Mouse (Mus musculus): Measurements from ENCODE around the gene Emb.

Gene Emb

DNA sequence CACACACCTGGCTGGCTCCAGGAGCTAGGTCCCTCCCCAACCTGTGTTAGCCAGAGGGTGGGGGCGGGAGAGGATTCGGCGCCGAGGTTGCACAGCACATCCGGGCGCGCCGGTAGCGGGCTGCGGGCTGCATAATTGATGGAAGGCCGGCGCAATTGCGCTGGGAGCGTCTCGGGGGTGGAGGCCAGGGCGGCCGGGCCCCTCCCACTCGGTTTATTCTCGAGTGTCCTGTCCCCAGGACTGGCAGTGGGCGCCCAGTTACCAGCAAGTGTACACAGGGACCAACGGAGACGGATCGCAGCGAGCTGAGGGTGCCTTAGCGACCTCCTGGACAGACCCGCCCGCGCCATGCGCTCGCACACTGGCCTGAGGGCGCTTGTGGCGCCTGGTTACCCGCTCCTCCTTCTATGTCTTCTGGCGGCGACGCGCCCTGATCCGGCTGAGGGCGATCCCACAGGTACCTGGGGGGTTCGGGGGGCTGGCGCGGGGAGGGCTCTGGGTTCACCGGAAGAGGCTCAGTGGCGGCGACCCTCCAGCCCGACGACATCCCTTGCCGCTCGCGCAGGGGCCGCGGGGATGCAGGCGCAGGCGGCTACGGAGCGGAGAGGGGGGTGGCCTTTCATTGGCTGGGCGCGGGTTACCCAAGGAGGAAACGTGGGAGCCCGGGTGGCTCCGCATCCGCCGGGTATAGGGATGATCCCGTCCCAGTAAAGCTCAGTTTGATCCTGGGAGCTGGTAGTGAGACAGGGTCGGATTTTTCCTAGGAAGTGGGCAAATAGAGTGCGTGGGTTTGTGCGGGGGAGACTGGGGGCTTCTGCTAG lies 12.4 kb downstream of the Emb start, which contains the start of gene Gm17509:
Gm17509 (minus strand) TSS at position 575 of the 821 bp plus-strand sequence.
- no peak for DNase-seq (ENCODE audit: low read depth)

DNA sequence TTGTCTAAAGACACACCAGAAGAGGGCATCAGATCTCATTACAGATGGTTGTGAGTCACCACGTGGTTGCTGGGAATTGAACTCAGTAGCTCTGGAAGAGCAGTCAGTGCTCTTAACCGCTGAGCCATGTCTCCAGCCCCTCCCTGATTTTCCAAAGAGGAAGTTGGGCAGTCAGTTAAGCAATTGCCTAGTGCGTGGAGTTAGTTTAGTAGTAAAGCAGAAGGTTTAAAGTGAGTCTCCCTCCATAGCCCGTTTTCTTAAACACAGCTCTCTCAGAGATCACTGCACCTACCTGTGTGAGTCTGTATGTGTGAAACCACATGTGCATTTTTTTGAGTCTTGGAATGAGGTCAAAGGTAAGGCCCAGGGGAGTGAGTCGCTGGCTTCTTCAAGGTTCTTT lies 14.8 kb downstream of the Emb start:
- DNase-seq (ENCODE audit: low read depth), result no peak

DNA sequence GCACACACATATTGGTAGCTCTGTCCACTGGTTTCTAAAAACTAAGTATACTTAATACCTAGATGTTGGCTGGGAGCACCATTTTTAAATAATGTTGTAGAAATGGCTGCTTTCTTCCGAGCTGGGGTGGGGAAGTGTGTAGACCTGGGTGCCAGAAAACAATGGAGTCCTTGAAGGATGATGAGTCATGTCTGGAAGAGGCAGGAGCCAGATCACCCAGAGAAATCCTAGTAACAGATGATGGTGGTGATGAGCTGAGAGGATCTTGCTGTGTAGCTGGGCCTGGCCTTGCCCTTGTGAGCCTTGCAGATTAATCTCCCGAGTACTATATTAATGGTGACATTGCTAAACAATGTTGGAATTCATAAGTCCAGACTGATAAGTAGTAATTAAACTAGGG lies 16.6 kb downstream of the Emb start:
- DNase-seq (ENCODE audit: low read depth), result no peak

DNA sequence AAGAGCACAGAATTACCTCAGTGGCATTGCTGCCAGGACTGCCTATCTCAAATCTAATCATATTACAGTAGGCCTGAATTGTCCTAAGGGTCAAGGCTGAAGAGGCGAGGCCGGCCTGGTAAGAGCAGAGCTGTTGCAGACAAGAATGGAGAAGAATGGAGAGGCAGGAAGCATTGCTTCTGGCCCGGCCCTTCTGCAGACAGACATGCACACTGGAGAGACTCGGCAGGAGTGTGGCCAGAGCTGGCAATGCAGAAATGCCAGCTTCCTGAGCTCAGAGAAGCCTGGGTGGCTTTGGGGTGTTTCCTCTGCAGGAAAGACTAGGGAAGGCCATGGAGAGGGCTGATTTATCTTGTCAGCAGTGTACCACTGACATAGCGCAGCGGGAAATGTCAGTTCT lies 17.2 kb downstream of the Emb start:
- no peak for DNase-seq (ENCODE audit: low read depth)

DNA sequence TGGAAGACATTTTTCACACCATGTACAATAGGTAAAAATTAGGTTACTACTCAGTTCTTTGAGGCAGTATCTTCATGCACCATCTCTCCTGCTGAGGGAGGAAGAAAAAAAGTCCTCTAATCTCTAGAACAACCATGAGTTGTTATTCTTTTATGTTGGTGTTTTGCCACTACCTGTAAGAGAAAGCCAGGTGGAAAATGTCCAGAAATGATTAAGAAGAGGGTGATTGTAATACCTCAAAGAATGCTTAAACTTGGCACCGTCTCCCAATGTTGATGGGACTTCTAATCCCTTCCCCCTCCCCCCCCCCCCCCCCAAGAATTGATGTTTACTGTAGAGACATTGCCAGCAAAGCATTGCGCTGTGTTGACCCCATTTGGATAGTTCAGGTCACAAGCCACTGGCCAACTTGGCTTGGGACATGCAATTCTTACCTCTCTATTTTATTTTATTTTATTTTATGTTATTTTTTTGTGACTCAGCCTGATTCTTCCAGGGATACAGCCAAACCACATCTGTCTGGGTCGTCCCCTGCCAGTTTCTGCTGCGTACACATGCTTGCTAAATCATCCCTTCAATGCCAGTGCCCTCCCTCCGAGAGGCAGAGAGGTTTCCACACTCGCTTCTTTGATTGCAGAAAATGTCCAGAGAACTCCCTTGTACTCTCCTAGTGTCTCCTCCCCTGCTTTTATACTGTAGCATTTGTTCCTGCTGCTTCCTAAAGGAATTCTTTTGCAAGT lies 22.2 kb downstream of the Emb start:
- no peak for DNase-seq (ENCODE audit: low read depth)

DNA sequence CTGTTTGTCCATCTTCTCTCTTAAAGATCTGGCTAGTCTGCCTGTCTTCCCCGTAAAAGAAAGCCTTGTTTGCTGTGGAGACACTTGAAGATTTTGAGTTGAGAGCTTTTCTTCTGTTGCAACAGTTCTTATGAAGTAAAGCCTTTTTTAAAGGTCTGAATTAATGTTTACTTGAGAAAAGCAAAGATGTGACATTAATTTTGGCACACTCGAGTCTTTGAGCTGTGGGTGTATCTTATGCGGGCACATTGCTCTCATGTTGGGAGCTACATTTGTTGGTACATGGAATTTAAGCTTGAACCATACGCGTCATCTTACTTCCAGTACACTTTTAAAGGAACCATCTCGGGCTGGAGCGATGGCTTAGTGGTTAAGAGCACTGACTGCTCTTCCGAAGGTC lies 25.5 kb downstream of the Emb start:
- no peak for DNase-seq (ENCODE audit: low read depth)

DNA sequence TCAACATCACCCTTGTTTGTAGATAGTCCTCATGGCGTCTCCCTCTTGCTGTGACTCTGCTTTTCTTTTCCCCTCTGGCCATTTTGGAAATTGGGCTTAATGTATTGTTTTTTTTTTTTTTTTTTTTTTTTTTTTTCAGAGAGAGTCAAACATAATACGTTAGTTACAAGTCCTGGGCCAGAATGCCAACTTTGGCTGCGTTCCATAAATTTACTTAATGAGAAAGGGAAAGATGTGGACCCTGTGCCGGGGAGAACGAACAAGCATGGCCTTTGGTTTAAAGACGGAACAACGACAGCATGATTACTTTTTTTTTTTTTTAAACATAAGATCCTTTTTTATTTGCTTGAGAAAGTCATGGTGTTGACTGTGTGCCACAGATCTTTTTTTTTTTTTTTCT lies 26.1 kb downstream of the Emb start:
- DNase-seq (ENCODE audit: low read depth), result no peak

DNA sequence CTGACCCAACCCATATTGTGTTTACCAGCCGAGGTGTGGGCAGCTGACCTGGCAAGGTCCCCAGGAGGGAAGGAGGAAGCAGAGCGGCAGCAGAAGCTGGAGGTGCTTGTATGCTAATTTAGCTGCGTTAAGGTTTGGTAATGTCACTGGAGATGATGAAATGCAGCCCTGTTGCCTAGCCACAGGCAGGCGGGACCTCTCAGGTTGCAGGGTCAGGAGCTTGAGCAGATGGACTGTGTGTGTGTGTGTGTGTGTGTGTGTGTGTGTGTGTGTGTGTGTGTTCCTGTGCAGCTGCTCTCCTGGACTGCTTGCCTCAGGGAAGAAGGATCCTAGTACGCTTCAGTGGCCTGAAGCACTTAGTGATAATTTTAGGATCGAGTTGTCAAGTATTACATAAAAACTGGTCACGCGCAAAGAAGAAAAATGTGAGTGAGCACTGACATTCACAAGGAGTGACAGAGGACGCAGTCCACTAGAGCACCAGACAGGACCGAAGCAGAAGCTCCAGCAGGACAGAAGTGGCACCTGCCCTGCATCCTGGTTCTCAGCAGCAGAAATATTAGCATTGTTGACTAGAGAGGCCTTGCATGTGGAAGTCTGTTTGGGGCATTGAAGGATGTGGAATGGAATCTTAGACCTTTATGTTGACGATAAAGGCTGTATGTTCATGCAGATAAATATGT lies 27.3 kb downstream of the Emb start:
- DNase-seq (ENCODE audit: low read depth), result no peak

DNA sequence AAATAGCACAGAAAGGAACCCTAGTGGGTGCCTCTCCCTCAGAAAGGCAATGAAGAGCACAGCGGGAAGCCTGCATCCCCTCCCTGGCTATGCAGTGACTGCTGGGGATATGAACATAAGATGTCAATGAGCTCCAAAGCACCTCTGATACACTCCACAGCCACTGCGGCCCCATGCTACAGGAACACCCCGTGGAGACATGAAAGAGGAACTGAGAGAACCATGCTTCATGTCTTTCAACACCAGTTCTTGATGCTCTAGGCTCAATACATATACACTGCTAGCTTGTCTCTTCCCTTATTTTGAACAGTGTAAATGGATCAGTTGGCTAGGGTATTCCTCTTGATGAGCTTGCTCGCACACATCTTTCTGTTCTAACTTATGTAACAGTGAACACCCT lies 28.8 kb downstream of the Emb start:
- no peak for DNase-seq (ENCODE audit: low read depth)

DNA sequence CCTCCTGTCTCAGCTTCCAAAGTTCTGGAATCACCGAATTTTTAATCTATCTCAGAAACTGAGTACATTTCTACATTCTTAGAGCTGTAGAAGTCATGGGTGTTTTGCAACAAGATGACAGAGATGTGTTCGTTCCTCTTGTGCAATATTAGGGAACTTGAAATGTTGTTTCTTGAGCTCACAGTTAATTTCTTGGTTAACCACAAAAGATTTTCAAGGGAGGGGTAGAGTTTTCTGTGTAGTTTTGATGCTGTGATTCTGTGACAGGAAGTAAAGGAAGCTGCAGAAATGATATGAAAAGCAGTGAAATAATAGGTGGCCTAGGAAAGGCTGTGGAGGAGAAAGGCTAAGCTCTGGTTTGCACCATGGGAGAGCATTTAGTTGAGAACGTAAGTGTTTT lies 33.7 kb downstream of the Emb start:
- DNase-seq (ENCODE audit: low read depth), result no peak

DNA sequence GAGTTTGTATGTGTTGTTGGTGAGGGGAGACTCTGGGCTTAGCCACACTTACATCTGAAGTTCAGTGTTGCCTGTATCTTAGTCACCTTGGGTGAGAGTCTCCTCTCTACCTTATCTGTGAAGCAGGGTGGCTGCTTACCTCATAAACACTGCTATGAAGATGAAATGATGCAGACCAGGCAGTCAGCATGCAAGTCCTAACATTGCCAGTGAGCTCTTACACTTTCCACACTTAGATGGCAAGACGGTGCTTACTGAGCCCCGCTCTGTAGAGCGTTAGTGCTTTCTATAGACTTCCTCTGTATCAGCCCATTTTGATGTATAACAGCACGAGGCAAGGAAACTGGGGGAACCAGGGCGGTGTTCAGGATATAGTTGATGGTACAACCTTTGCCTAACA lies 34.3 kb downstream of the Emb start:
- no peak for DNase-seq (ENCODE audit: low read depth)

DNA sequence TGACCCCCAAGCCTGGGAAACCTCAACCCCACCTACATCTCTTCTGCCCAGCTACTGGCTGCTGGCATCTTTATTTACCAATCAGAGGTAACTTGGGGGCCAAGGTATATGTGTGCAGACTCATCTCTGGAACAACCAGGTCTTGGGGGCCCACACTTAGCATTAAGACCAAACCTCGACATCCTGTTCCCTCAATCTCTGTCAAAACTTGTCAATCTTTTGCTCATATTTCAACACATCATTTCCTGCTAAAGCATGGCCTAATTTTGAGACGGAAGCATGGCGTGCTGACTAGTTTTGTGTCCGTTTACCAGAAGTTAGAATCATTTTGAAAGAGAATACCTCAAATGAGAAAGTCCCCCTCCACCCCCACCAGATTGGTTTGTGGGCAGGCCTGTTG lies 52.4 kb downstream of the Emb start:
- no peak for DNase-seq (ENCODE audit: low read depth)

DNA sequence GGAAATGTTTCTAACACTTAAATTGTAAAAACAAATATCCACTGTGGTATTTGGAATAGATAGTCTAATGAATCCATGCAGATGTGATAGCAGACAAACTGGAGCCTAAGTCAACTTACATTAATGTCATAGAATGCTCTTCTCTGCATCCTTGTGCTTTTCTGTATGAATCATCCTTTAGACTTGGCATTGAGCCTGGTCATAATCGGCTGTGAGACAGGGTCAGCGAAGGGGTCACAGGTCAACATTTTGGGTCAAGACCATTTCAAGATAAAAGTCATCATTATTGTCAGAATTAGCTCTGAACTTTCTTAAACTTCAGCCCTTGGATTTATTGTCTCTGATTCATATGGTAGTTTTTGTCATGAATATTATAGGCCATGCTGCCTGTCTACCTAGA lies 57.8 kb downstream of the Emb start:
- DNase-seq (ENCODE audit: low read depth), result no peak

DNA sequence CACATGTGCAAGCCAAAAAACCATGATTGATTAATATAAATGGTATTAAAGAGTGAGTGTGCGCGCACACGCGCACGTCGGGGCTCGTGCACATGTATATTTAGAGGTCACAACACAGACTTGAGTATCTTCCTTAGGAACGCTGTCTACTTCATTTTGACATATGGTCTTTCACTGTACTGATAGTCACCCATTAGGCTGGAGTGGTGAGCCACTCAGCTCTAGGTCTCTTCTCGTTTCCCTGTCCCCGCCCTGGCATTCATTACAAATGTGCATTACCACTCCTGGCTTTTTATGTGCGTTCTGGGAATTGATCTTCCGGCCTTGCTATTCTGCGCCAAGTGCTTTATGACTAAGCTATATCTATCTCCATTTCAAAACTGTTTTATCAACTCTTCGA lies 59.6 kb downstream of the Emb start:
- no peak for DNase-seq (ENCODE audit: low read depth)

DNA sequence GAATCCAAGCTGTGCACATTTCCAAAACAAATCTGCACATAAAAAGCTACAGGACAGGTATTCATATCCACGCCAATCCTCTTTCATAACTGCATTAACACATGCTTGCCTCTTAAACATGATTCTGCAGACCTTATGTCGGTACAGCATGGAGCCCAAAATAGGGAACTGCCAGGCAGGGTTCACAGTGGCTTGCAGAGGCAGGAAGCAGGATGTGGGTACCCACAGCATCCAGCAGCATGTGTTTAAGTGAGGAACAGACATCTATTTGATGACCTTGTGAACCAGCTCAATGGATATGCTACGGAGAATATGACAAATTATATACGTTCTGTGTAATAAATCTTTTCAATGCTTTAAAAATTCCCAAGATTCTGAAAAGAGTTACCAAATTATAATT lies 75.7 kb downstream of the Emb start:
- no peak for DNase-seq (ENCODE audit: low read depth)

DNA sequence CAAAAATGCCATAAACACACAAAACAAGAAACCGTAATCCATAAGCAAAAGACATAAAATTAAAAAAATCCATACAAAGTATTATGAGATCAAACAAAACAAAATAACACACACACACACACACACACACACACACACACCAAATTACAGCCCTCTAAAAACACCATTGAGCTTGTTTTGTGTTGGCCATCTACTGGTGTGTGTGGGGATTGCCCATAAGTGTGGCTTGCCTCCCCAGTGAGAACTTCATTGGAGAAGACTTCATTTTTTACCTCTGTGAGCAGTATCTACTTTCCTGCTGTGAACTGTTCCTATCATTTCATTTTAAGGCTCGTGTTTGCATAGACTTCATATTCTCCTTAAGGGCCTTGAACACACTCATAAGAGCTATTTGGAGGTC lies 78.6 kb downstream of the Emb start:
- DNase-seq (ENCODE audit: low read depth), result no peak

DNA sequence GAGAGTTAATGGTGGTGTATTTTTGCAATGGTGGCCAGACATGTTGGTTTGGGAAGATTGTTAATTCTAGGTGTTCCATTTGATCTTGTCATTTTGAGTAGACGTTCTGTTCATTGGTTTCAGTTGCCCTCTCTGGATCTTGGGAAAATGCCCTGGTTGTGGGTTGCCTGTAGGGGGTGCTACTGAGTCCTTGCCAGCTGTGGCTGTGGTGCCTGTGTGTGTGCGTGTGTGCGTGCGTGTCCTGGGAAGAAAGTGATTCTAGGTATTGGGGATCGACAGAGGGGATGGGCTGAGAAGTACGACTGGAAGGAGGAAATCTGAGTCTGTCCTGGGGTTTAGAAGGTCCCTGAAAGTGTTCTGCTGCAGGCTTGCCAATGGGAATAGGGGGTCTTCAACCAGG lies 79.1 kb downstream of the Emb start:
- DNase-seq (ENCODE audit: low read depth), result no peak

DNA sequence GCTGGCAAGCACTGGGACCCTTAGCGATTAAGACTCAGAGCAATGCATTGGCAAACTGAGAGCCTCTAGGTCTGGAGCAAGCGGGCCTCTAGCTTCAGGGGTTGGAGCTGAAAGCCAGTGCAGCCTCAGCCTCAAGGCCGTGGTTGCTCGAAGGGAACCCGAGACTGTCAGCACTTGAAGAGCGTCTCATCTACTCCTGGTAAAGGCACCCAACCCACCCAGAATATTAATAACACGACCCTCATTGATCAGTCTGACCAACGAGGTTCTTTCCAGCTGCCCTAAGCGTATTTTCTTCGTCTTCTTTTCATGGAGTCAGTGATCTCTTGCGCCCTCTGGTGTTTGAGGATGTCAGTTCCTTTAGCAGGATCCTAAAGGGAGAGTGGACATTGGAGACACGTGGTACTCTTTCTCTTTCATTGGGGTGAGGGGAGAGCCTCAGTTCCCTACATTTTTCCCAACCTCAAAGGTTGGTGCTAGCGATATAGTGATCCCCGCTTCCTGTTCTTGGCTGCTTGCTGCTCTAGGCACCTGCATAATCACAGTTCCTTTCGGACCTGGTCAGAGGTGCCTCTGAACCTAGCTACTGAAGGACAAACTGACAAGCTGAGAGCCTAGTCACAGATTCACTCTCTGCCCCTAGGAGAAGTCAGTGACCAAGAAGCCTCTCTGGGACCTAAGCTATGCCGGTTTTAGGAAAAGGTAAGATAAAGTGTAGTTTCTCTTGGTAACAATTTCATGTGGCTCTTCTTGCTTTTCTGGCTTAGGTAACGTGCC lies 81.3 kb downstream of the Emb start:
- peak; percentile 31 for DNase-seq (ENCODE audit: low read depth)

DNA sequence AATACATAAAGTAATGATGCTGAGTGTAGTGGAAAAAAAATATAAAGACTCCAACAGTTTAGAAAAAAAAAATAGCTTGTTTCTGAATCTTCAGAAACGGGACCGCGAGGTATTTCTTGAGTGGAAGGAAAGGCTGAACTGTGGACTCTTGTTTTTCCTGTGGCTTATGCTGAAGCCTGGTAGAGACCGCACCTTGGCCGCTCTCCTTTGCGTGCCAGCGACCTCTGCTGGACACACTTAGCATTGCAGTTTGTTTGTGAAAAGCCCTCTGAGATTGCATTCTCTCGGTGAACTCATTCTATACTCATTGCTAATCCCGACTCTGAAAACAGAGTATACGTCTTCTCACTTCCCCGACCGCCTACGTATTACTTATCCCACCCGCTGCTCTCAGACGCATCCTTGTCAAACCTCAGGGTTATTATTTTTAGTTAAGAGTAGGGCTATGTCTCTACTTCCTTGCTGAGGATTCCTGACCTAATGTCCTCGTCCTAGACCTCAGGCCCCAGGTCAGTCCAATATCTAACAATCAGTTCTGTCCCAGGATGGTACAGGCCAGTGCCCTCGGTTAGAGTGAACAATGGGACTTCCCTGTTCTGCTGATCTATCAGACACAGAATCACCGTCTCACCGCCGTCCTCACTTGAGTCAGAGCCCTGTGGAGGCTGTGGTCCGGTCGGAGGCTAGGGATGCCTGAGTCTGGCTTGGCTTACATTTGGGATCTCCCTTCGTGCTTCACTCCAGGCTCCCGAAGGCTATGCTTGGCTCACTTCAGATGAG lies 103.3 kb downstream of the Emb start:
- DNase-seq (ENCODE audit: low read depth), result peak; percentile 36
